Mouse (Mus musculus) cerebellum, adult 2 months (tissue): ENCODE data around the gene Cuedc2. TPM values are rescaled to one million over a fixed set of nuclear protein-coding genes. Genes with fewer than 3 reads are reported as not detected.

Experiments
- DNase-seq, 2 experiments: peaks; one replicate each; pipeline ENCODE4 v3.0.0; 2021
- H3K27ac ChIP-seq: fragments of 200-500 bp; 2 replicates; pipeline ENCODE4 v1.5.1; 2012; ENCODE audit warnings: low read length, control low read depth, inconsistent platforms; ENCODE audit not compliant: insufficient read depth
- H3K27me3 ChIP-seq: fragments of 200-500 bp; 2 replicates; pipeline ENCODE4 v1.6.1; 2012; ENCODE audit warnings: inconsistent platforms, mild to moderate bottlenecking, low read length, moderate library complexity; ENCODE audit not compliant: control insufficient read depth, insufficient read depth
- H3K4me1 ChIP-seq: fragments of 200-500 bp; 2 replicates; pipeline ENCODE4 v1.6.1; 2011; ENCODE audit warnings: low read length; ENCODE audit not compliant: control insufficient read depth, insufficient read depth
- H3K4me3 ChIP-seq: fragments of 200-500 bp; replicated peaks from 2 replicates; pipeline ENCODE3; 2011; ENCODE audit warnings: mild to moderate bottlenecking, low read depth, low read length, control low read depth; ENCODE audit not compliant: insufficient read depth
- CTCF ChIP-seq: fragments of 200-500 bp; IDR thresholded peaks from 2 replicates; pipeline ENCODE4 v1.5.1; 2011; ENCODE audit warnings: low read depth, mild to moderate bottlenecking, control low read depth, low read length, moderate library complexity, borderline replicate concordance; ENCODE audit not compliant: insufficient read depth
- POLR2A ChIP-seq: fragments of 200-500 bp; IDR thresholded peaks from 2 replicates; pipeline ENCODE4 v1.6.1; 2011; ENCODE audit warnings: low read length, control low read depth, borderline replicate concordance; ENCODE audit not compliant: insufficient read depth
- WGBS: fragments of 180-500 bp; shearing (Covaris S2); methylation state at CpG from one replicate; pipeline ENCODE4 v1.1.7; 2018; 5-methylcytosine and 5-hydroxymethylcytosine counted together
- polyA plus RNA-seq: library from polyadenylated mRNA; depleted of rRNA; stranded (reverse); fragments of >200 nt; gene quantifications from 2 replicates; pipeline ENCODE4 v1.2.3, GENCODE M21; 2012; rRNA removed

The Cuedc2 gene
- polyA plus RNA-seq: 258 and 262 TPM in 2 replicates

DNA sequence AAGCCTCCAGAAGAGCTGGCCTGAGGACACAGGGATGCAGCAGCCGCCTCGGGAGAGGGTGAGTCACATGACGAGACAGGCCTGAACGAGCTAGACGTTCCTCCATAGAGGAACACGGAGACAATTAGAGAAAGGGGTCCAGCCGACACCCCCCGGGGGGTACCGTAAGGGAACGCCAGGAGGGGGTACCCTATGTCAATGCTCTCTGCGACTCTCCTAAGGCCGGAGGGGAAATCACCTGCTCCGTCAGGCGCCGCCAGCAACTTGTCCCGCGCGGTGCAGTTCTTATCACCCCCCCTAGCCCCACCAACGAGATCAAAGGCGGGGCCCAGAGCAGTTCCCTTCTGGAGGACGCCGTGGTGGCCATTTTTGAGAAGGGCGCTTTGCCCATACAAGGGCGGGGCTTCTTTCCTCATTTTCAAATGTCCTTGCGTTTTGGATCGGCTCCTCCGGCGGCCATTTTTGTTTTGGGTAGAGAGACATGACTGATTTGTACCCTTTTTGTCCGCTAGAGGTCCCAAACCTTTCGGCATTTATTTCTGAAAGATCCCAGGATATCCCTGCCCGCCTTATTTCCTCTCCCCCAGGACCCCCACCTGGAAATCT lies at the start of gene Cuedc2:
Cuedc2 (minus strand) TSS at position 372 of the 606 bp plus-strand sequence.
- Histone ChIP-seq H3K27ac (peak within 1 kb of the TSS; percentile 85), H3K4me3 (peak within 1 kb of the TSS; percentile 75), H3K4me1 (peaks cover 20% of the 10 kb centered on the region), H3K27me3 (no peaks in the 10 kb centered on the region)
- under 1% methylated on average over 31 of the region's 31 CpGs for WGBS
- TF ChIP-seq CTCF: peak; percentile 46; the same call in 1 of the 2 replicates
- TF ChIP-seq POLR2A: 0 out of 2 replicates have a peak, but pooled peaks have one; percentile 11
- peak; percentile 98 to 99 for DNase-seq

GRCm38 (mm10) chr19:46382275-46382674 lies 43.8 kb upstream of the Cuedc2 start:
- H3K4me3 ChIP-seq: no peak overlapping the region
- WGBS: 87% methylated on average over 9 of the region's 9 CpGs
- no peak for DNase-seq
- TF ChIP-seq CTCF: no peak
- TF ChIP-seq POLR2A: no peak
- no peaks in the 10 kb centered on the region for H3K4me1 ChIP-seq
- no peak overlapping the region for H3K27ac ChIP-seq
- no peaks in the 10 kb centered on the region for H3K27me3 ChIP-seq

DNA sequence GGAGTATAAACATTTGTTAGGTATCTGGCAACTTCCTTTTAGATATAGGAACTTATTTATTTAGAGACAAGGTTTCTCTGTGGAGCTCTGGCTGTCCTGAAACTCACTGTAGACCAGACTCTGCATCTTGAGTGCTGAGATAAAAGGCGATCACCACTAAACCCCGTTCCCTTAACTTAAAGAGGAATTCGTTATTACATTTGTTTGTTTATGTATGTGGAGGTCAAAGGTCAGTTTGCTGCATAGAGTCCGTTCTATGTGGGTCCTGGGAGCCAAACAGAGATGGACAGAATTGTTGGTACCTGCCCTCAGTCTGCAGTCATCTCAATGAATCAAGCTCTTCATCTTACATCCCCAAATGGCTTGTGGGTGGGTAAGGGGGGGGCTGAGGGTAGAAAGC lies 37.4 kb upstream of the Cuedc2 start:
- WGBS: 55% methylated on average over 4 of the region's 4 CpGs
- Histone ChIP-seq H3K27me3 (no peaks in the 10 kb centered on the region), H3K4me1 (peaks cover 5% of the 10 kb centered on the region), H3K4me3 (no peak overlapping the region), H3K27ac (no peak overlapping the region)
- TF ChIP-seq CTCF (no peak), POLR2A (no peak)
- no peak for DNase-seq

GRCm38 (mm10) chr19:46375489-46375888 lies 37.0 kb upstream of the Cuedc2 start:
- peak in 1 of 2 experiments; percentile 50 for DNase-seq
- no peak for TF ChIP-seq POLR2A
- TF ChIP-seq CTCF: no peak
- H3K27ac ChIP-seq: no peak overlapping the region
- H3K4me1 ChIP-seq: peaks cover 5% of the 10 kb centered on the region
- 14% methylated on average over 5 of the region's 5 CpGs for WGBS
- no peak overlapping the region for H3K4me3 ChIP-seq
- H3K27me3 ChIP-seq: no peaks in the 10 kb centered on the region

- Histone ChIP-seq H3K27ac (no peak overlapping the region), H3K27me3 (no peaks in the 10 kb centered on the region), H3K4me3 (no peak overlapping the region), H3K4me1 (peaks cover 5% of the 10 kb centered on the region)
- TF ChIP-seq CTCF (no peak), POLR2A (0 out of 2 replicates have a peak, but pooled peaks have one; percentile 14)
- 25% methylated on average over 21 of the region's 21 CpGs for WGBS
- peak; percentile 39 to 45 for DNase-seq
These were observed 36.1 kb upstream of the Cuedc2 start for GRCm38 (mm10) chr19:46374477-46375088.

DNA sequence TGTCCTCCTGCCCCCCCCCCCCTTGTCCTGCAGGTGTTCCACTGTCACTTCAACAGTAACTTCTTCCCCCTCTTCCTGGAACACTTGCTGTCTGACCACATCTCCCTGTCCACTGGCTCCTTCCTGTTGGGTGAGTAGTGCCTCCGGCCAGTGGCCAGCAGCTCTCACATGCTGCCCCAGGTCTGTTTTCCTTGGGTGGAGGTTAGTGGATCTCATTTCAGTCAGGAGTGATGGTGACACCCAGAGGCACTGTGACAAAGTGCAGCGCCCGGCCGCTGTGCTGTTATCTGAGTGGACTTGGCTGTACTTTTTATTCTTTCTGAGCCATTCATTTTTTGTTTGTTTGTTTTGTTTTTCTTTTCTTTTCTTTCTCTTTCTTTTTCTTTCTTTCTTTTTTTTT lies 30.7 kb upstream of the Cuedc2 start:
- Histone ChIP-seq H3K4me3 (no peak overlapping the region), H3K4me1 (peaks cover 8% of the 10 kb centered on the region; the same call in 1 of the 2 replicates), H3K27ac (no peak overlapping the region), H3K27me3 (no peaks in the 10 kb centered on the region)
- TF ChIP-seq CTCF (peak; percentile 81), POLR2A (no peak)
- WGBS: 11% methylated on average over 4 of the region's 4 CpGs
- peak; percentile 66 to 79 for DNase-seq

GRCm38 (mm10) chr19:46367798-46368590 lies 29.5 kb upstream of the Cuedc2 start:
- WGBS: 46% methylated on average over 23 of the region's 23 CpGs
- Histone ChIP-seq H3K27ac (no peak overlapping the region), H3K27me3 (no peaks in the 10 kb centered on the region), H3K4me1 (peaks cover 8% of the 10 kb centered on the region; the same call in 1 of the 2 replicates), H3K4me3 (no peak overlapping the region)
- TF ChIP-seq POLR2A (no peak), CTCF (no peak)
- DNase-seq: no peak
